Mouse (Mus musculus) hindbrain, postnatal 0 days (tissue): ENCODE results near the gene Senp3. TPM values are rescaled to one million over a fixed set of nuclear protein-coding genes. Genes with fewer than 3 reads are reported as not detected.
A peak's percentile ranks its signal among the peaks of the same experiment; 100 is the strongest.

Experiments
- ATAC-seq: fragments of 200-750 bp; cut with Nextera tagmentation; 2 replicates; pipeline ENCODE4 v1.8.0; 2017; ENCODE audit warnings: mild to moderate bottlenecking, moderate TSS enrichment, moderate library complexity
- DNase-seq: peaks from one replicate; pipeline ENCODE4 v3.0.0-alpha.2; 2015; ENCODE audit warnings: low spot score
- H3K27ac ChIP-seq: fragments of 300-500 bp; sonication (generic); 2 replicates; pipeline ENCODE4 v1.5.1; 2014; ENCODE audit warnings: mild to moderate bottlenecking
- H3K27me3 ChIP-seq: fragments of 300-500 bp; sonication (generic); 2 replicates; pipeline ENCODE4 v1.6.1; 2014; ENCODE audit warnings: low read length, mixed read lengths; ENCODE audit not compliant: insufficient read depth
- H3K36me3 ChIP-seq: fragments of 300-500 bp; sonication (generic); 2 replicates; pipeline ENCODE4 v1.6.1; 2014; ENCODE audit warnings: low read length, mixed read lengths; ENCODE audit not compliant: insufficient read depth
- H3K4me1 ChIP-seq: fragments of 300-500 bp; sonication (generic); 2 replicates; pipeline ENCODE4 v1.6.1; 2014; ENCODE audit warnings: antibody characterized with exemption, low read length, mixed read lengths; ENCODE audit not compliant: insufficient read depth
- H3K4me2 ChIP-seq: fragments of 300-500 bp; sonication (generic); 2 replicates; pipeline ENCODE4 v1.6.1; 2014; ENCODE audit warnings: low read depth, mild to moderate bottlenecking, low read length, moderate library complexity, mixed read lengths
- H3K4me3 ChIP-seq: fragments of 300-500 bp; sonication (generic); 2 replicates; pipeline ENCODE4 v1.5.1; 2014; ENCODE audit warnings: low read length
- H3K9ac ChIP-seq: fragments of 300-500 bp; sonication (generic); replicated peaks from 2 replicates; pipeline ENCODE4 v1.6.1; 2014; ENCODE audit warnings: mild to moderate bottlenecking, low read length, moderate library complexity, mixed read lengths
- H3K9me3 ChIP-seq: fragments of 300-500 bp; sonication (generic); 2 replicates; pipeline ENCODE4 v1.6.1; 2016; ENCODE audit warnings: low read length, mixed read lengths
- CTCF ChIP-seq: IDR thresholded peaks from 2 replicates; pipeline ENCODE4 v1.5.1; 2016; ENCODE audit warnings: antibody characterized with exemption, control low read depth, low read depth
- WGBS: fragments of 180-500 bp; shearing (Covaris S2); extraction: QIAGEN DNeasy Blood & Tissue Kit; methylation state at CpG from one replicate; pipeline ENCODE4 v1.1.7; 2014; 5-methylcytosine and 5-hydroxymethylcytosine counted together
- polyA plus RNA-seq: library from polyadenylated mRNA; unstranded; fragments of >200 nt; fragmentation: Nextera tagmentation; extraction: Ambion mirVana; gene quantifications from 2 replicates; pipeline ENCODE4 v1.2.1, GENCODE M21; 2015
- total RNA-seq: library from RNA; depleted of rRNA; stranded (reverse); fragments of >200 nt; gene quantifications from 2 replicates; pipeline ENCODE4 v1.2.3, GENCODE M21; 2014

Gene Senp3
- total and polyA plus RNA-seq, 2 experiments from 2014 or later = 68.6 to 69.2 TPM

DNA sequence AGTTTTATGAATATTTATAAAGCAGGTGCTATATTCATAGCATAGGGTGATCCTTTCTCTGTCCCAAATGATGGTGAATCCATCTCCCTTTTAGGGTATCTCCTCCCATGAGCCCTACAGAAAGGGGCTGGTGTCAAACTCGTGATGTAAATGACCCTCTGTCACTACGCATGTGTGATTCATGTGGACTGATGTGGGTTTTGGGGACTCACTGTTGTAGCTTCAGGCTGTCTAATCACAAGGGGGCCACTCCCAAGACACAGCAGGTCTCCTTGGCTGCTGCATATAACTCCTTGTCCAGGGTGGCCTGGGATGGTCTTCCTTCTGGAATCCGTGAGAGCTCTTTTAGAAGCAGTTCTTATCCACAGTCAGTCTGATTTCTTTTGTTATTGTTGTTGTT, 28.6 kb upstream of the Senp3 start:
- Histone ChIP-seq H3K4me2 (no peak overlapping the region), H3K4me1 (0 out of 2 replicates have a peak, but pooled peaks cover 5% of the 10 kb centered on the region), H3K36me3 (no peaks in the 10 kb centered on the region), H3K9ac (no peak overlapping the region), H3K9me3 (no peaks in the 10 kb centered on the region), H3K27me3 (no peaks in the 10 kb centered on the region), H3K27ac (no peak overlapping the region), H3K4me3 (no peak overlapping the region)
- no peak for ATAC-seq
- TF ChIP-seq CTCF = no peak
- WGBS = 70% methylated on average over 3 of the region's 3 CpGs
- no peak for DNase-seq

GRCm38 (mm10) chr11:69709554-69710446, 27.9 kb upstream of the Senp3 start:
- Histone ChIP-seq H3K36me3 (no peaks in the 10 kb centered on the region), H3K9me3 (no peaks in the 10 kb centered on the region), H3K4me1 (0 out of 2 replicates have a peak, but pooled peaks cover 5% of the 10 kb centered on the region), H3K27me3 (no peaks in the 10 kb centered on the region), H3K4me3 (no peak overlapping the region), H3K27ac (peak overlapping the region; percentile 3; the same call in 1 of the 2 replicates), H3K4me2 (no peak overlapping the region), H3K9ac (no peak overlapping the region)
- TF ChIP-seq CTCF = no peak
- no peak for ATAC-seq
- 46% methylated on average over 11 of the region's 11 CpGs for WGBS
- no peak for DNase-seq

GRCm38 (mm10) chr11:69708614-69709265, 26.9 kb upstream of the Senp3 start:
- Histone ChIP-seq H3K4me1 (0 out of 2 replicates have a peak, but pooled peaks cover 5% of the 10 kb centered on the region), H3K4me2 (no peak overlapping the region), H3K36me3 (no peaks in the 10 kb centered on the region), H3K9me3 (no peaks in the 10 kb centered on the region), H3K4me3 (no peak overlapping the region), H3K9ac (no peak overlapping the region), H3K27ac (no peak overlapping the region), H3K27me3 (no peaks in the 10 kb centered on the region)
- 78% methylated on average over 3 of the region's 3 CpGs for WGBS
- ATAC-seq = no peak
- TF ChIP-seq CTCF = no peak
- DNase-seq = no peak

DNA sequence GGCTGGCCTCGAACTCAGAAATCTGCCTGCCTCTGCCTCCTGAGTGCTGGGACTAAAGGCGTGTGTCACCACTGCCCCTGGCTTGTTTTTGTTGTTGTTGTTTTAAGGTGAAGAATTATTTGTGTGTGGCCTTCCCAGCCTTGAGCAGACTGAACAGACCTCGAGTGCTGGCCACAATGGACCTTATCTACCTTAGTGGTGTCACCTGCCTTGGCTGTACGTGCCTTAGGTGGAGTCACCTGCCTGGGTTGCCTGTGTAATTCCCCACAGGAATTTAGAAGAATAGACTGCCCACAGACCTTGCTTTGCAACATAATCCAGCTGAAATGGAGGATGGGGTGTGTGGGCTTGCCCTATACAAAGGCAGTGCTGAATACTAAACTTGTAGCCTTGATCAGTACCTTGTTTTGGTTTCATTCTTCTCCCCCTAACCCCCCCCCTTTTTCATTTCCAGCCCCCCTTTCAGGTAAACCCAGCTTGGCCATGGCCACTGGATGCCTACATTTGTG, 26.0 kb upstream of the Senp3 start:
- ATAC-seq (no peak), DNase-seq (no peak)
- Histone ChIP-seq H3K4me3 (no peak overlapping the region), H3K27ac (no peak overlapping the region), H3K9me3 (no peaks in the 10 kb centered on the region), H3K27me3 (no peaks in the 10 kb centered on the region), H3K36me3 (no peaks in the 10 kb centered on the region), H3K4me1 (0 out of 2 replicates have a peak, but pooled peaks cover 5% of the 10 kb centered on the region), H3K4me2 (no peak overlapping the region), H3K9ac (no peak overlapping the region)
- 87% methylated on average over 4 of the region's 4 CpGs for WGBS
- TF ChIP-seq CTCF = no peak

- Histone ChIP-seq H3K9ac (no peak overlapping the region), H3K36me3 (no peaks in the 10 kb centered on the region), H3K4me3 (no peak overlapping the region), H3K27ac (peak overlapping the region; percentile 32; the same call in 1 of the 2 replicates), H3K4me1 (0 out of 2 replicates have a peak, but pooled peaks cover 5% of the 10 kb centered on the region), H3K27me3 (no peaks in the 10 kb centered on the region), H3K4me2 (no peak overlapping the region), H3K9me3 (no peaks in the 10 kb centered on the region)
- 86% methylated on average over 4 of the region's 4 CpGs for WGBS
- ATAC-seq = no peak
- DNase-seq = no peak
- no peak for TF ChIP-seq CTCF
Observed at GRCm38 (mm10) chr11:69707480-69707847, 25.6 kb upstream of the Senp3 start.

DNA sequence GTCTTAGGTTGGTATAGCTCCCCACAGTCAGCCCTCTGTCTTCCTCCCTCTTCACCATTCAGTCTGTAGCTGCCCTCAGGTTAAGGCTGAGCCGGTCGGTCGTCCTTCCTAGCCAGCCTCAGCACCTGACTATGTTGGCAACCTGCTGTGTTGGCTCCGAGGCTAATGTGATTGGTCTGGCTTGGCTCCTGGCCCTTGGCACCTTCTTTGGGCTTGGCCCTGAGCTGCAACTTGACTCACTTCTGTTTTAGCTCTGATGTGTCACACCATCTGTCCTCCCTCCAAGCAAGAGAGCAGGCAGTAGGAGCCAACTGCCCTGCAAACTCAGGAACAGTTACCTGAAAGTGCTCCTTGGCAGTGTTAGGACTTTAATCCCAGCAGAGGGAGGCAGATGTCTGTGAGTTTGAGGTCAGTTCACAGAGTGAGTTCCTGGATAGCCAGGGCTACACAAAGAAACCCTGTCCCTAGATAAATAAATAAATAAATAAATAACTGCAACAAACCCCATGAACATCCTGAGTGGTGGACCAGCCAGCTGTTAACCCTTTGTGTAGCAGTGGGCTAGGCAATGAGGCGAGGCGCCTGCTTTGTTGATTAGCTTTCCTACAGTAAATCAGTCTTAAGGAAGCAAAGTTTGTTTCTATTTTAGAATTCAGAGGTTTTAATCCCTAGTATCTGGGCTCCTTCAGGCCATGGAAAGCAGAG, 25.0 kb upstream of the Senp3 start:
- WGBS = 27% methylated on average over 6 of the region's 6 CpGs
- DNase-seq = peak; percentile 65
- H3K36me3 ChIP-seq = no peaks in the 10 kb centered on the region

More for the DNA sequence above, 25.0 kb upstream of the Senp3 start:
- no peak for TF ChIP-seq CTCF
- Histone ChIP-seq H3K9me3 (no peaks in the 10 kb centered on the region), H3K27me3 (no peaks in the 10 kb centered on the region), H3K4me2 (no peak overlapping the region), H3K9ac (no peak overlapping the region), H3K4me1 (0 out of 2 replicates have a peak, but pooled peaks cover 5% of the 10 kb centered on the region), H3K27ac (peak overlapping the region; percentile 32), H3K4me3 (no peak overlapping the region)
- peak; percentile 71; the same call in 1 of the 2 replicates for ATAC-seq
